Mouse (Mus musculus) limb, embryonic 14.5 days (tissue): Measurements from ENCODE around the gene Fth1. TPM values are rescaled to one million over a fixed set of nuclear protein-coding genes. Genes with fewer than 3 reads are reported as not detected.

Experiments used
- ATAC-seq: fragments of 200-750 bp; cut with Nextera tagmentation; 2 replicates; pipeline ENCODE4 v1.8.0; 2017; ENCODE audit warnings: low read depth, moderate number of reproducible peaks, moderate TSS enrichment; ENCODE audit not compliant: low FRiP score
- DNase-seq: peaks from one replicate; pipeline ENCODE4 v3.0.0-alpha.2; 2015; ENCODE audit warnings: low spot score
- H3K27ac ChIP-seq: fragments of 300-500 bp; sonication (generic); replicated peaks from 2 replicates; pipeline ENCODE4 v1.5.1; 2014; ENCODE audit warnings: low read depth, mild to moderate bottlenecking, low read length, moderate library complexity, mixed read lengths
- H3K27me3 ChIP-seq: fragments of 300-500 bp; sonication (generic); 2 replicates; pipeline ENCODE4 v1.6.1; 2014; ENCODE audit warnings: low read length, mixed read lengths; ENCODE audit not compliant: control insufficient read depth, insufficient read depth
- H3K36me3 ChIP-seq: fragments of 300-500 bp; sonication (generic); 2 replicates; pipeline ENCODE4 v1.6.1; 2014; ENCODE audit warnings: mild to moderate bottlenecking, low read length, moderate library complexity, mixed read lengths; ENCODE audit not compliant: control insufficient read depth, insufficient read depth
- H3K4me1 ChIP-seq: fragments of 300-500 bp; sonication (generic); 2 replicates; pipeline ENCODE4 v1.6.1; 2014; ENCODE audit warnings: antibody characterized with exemption, low read length, mixed read lengths; ENCODE audit not compliant: control insufficient read depth, insufficient read depth
- H3K4me2 ChIP-seq: fragments of 300-500 bp; sonication (generic); replicated peaks from 2 replicates; pipeline ENCODE4 v1.6.1; 2014; ENCODE audit warnings: low read depth, mild to moderate bottlenecking, low read length, moderate library complexity; ENCODE audit not compliant: severe bottlenecking
- H3K4me3 ChIP-seq: fragments of 300-500 bp; sonication (generic); replicated peaks from 2 replicates; pipeline ENCODE4 v1.5.1; 2014; ENCODE audit warnings: low read length
- H3K9ac ChIP-seq: fragments of 300-500 bp; sonication (generic); 2 replicates; pipeline ENCODE4 v1.6.1; 2014; ENCODE audit warnings: mild to moderate bottlenecking, low read depth, low read length, moderate library complexity; ENCODE audit not compliant: severe bottlenecking
- H3K9me3 ChIP-seq: fragments of 300-500 bp; sonication (generic); 2 replicates; pipeline ENCODE4 v1.6.1; 2016; ENCODE audit warnings: low read length; ENCODE audit not compliant: control insufficient read depth
- POLR2A ChIP-seq: fragments of 200-500 bp; IDR thresholded peaks from 2 replicates; pipeline ENCODE4 v1.8.0; 2012; ENCODE audit warnings: inconsistent platforms, mild to moderate bottlenecking, moderate library complexity, borderline replicate concordance; ENCODE audit not compliant: insufficient read depth, insufficient read length; ENCODE audit errors: extremely low read depth
- WGBS: fragments of 180-500 bp; shearing (Covaris S2); extraction: QIAGEN DNeasy Blood & Tissue Kit; methylation state at CpG from one replicate; pipeline ENCODE4 v1.1.7; 2014; 5-methylcytosine and 5-hydroxymethylcytosine counted together
- polyA plus RNA-seq, 2 experiments: library from polyadenylated mRNA; depleted of rRNA in 1 of 2; stranded (reverse) in 1 of 2; unstranded in 1 of 2; fragments of >200 nt; fragmentation: Nextera tagmentation in 1 of 2; extraction: Ambion mirVana in 1 of 2; gene quantifications; 2 replicates each; pipeline versions ENCODE4 v1.2.1 to v1.2.3; 2012 to 2014

Gene Fth1
- polyA plus RNA-seq, 2 experiments: 670 to 1,580 TPM

GRCm38 (mm10) chr19:9954055-9954810, 26.2 kb upstream of the Fth1 start:
- Histone ChIP-seq H3K9me3 (peaks cover 5% of the 10 kb centered on the region; the same call in 1 of the 2 replicates), H3K4me2 (peak overlapping the region; percentile 33), H3K27me3 (no peaks in the 10 kb centered on the region), H3K9ac (peak overlapping the region; percentile 36; the same call in 1 of the 2 replicates), H3K27ac (peak overlapping the region; percentile 87), H3K4me3 (no peak overlapping the region), H3K36me3 (no peaks in the 10 kb centered on the region), H3K4me1 (peaks cover 16% of the 10 kb centered on the region)
- WGBS: 20% methylated on average over 7 of the region's 7 CpGs
- peak; percentile 88 for DNase-seq
- no peak for TF ChIP-seq POLR2A
- peak; percentile 88 for ATAC-seq

GRCm38 (mm10) chr19:9954811-9955202, 25.6 kb upstream of the Fth1 start:
- ATAC-seq (peak; percentile 54), DNase-seq (no peak)
- H3K27me3 ChIP-seq: no peaks in the 10 kb centered on the region
- H3K4me2 ChIP-seq: peak overlapping the region; percentile 33
- peak overlapping the region; percentile 36 for H3K9ac ChIP-seq
- H3K9me3 ChIP-seq: peaks cover 3% of the 10 kb centered on the region; the same call in 1 of the 2 replicates
- WGBS: 36% methylated on average over 5 of the region's 5 CpGs
- no peaks in the 10 kb centered on the region for H3K36me3 ChIP-seq
- peak overlapping the region; percentile 87 for H3K27ac ChIP-seq
- no peak for TF ChIP-seq POLR2A
- H3K4me3 ChIP-seq: 0 out of 2 replicates have a peak overlapping the region, but pooled peaks have one; percentile 3
- peaks cover 16% of the 10 kb centered on the region for H3K4me1 ChIP-seq

GRCm38 (mm10) chr19:9955438-9955837, 25.0 kb upstream of the Fth1 start:
- no peak overlapping the region for H3K4me3 ChIP-seq
- no peak for TF ChIP-seq POLR2A
- no peaks in the 10 kb centered on the region for H3K36me3 ChIP-seq
- no peaks in the 10 kb centered on the region; the same call in 1 of the 2 replicates for H3K9me3 ChIP-seq
- ATAC-seq (no peak), DNase-seq (no peak)
- no peak overlapping the region for H3K4me2 ChIP-seq
- peaks cover 16% of the 10 kb centered on the region for H3K4me1 ChIP-seq
- H3K27ac ChIP-seq: peak overlapping the region; percentile 87
- WGBS: 78% methylated on average over 1 of the region's 1 CpGs
- H3K9ac ChIP-seq: peak overlapping the region; percentile 36; the same call in 1 of the 2 replicates
- H3K27me3 ChIP-seq: no peaks in the 10 kb centered on the region

GRCm38 (mm10) chr19:9956624-9957388, 23.6 kb upstream of the Fth1 start:
- WGBS: 80% methylated on average over 4 of the region's 4 CpGs
- Histone ChIP-seq H3K27me3 (no peaks in the 10 kb centered on the region), H3K4me2 (no peak overlapping the region), H3K4me1 (peaks cover 16% of the 10 kb centered on the region), H3K9ac (no peak overlapping the region), H3K4me3 (no peak overlapping the region), H3K27ac (no peak overlapping the region), H3K36me3 (no peaks in the 10 kb centered on the region), H3K9me3 (no peaks in the 10 kb centered on the region; the same call in 1 of the 2 replicates)
- ATAC-seq: no peak
- no peak for DNase-seq
- no peak for TF ChIP-seq POLR2A

- WGBS: 83% methylated on average over 5 of the region's 5 CpGs
- no peaks in the 10 kb centered on the region for H3K9me3 ChIP-seq
- TF ChIP-seq POLR2A: no peak
- no peak overlapping the region for H3K27ac ChIP-seq
- ATAC-seq (no peak), DNase-seq (no peak)
- H3K4me3 ChIP-seq: no peak overlapping the region
- H3K9ac ChIP-seq: no peak overlapping the region
- no peaks in the 10 kb centered on the region for H3K36me3 ChIP-seq
- no peaks in the 10 kb centered on the region for H3K27me3 ChIP-seq
- peaks cover 16% of the 10 kb centered on the region for H3K4me1 ChIP-seq
- no peak overlapping the region for H3K4me2 ChIP-seq
Observed at GRCm38 (mm10) chr19:9957965-9958364, 22.4 kb upstream of the Fth1 start.
